Mouse (Mus musculus) fat pad, adult 2 months (tissue): ENCODE measurements around the gene Cd22.
"Not testable (repeated sequence)": the region's sequence is repeated elsewhere in the genome, so short reads cannot be mapped to it uniquely, and the experiment has no call there.

Source experiments
- DNase-seq: peaks from one replicate; pipeline ENCODE4 v3.0.0-alpha.2; 2011; ENCODE audit warnings: low read depth, low spot score; ENCODE audit errors: extremely low read depth

Gene Cd22

GRCm38 (mm10) chr7:30863386-30863785 is 16.8 kb downstream of the Cd22 start:
- DNase-seq = no peak

GRCm38 (mm10) chr7:30861464-30861863 is 18.7 kb downstream of the Cd22 start, which contains the start of gene Ffar1:
TSS of gene Ffar1 (minus strand) at chr7:30861564.
- no peak for DNase-seq

- DNase-seq = no peak
These were observed 20.3 kb downstream of the Cd22 start for GRCm38 (mm10) chr7:30859635-30860402.

DNA sequence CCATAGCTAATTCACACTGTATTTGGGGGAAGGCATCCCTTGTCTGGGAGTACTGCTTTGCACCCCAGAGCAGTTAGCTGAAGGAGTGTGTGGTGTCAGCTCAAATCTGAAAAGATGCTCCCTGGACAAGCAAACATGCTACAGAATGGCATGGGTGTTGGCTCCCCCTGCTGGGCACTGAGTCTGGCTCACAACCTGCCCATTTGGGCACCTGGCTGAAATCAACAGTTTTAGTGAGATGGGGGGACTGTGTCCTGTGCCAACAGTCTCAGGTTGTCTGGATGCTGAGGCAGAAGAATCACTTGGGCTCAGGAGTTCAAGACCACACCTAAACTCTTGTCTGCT is 20.9 kb downstream of the Cd22 start:
- no peak for DNase-seq

GRCm38 (mm10) chr7:30857746-30858145 is 22.4 kb downstream of the Cd22 start:
- DNase-seq = no peak

DNA sequence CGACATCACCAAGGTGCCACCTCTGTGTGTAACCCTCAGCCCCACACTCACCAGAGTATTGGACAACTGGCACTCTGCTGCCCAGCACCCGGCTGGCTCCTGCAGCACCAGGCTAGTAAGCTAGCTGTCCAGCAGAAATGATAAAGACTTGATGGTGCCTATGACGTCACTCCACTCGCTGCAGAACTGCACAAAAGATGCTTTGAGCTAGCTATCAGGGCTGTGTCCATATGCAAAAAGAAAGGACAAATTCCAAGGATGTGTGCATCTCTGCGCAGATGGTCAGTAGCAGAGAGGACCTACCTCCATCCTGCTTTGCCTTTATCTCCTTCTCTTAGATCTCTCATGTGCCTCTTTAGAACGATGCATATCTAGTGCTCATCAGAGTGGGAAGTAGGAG is 24.1 kb downstream of the Cd22 start, which contains the start of gene Ffar3:
Gene Ffar3, minus strand, starts transcription at position 101 of the 400 bp plus-strand sequence.
- DNase-seq = no peak

GRCm38 (mm10) chr7:30851421-30851820 is 28.7 kb downstream of the Cd22 start:
- DNase-seq = no peak

GRCm38 (mm10) chr7:30847934-30848333 is 32.2 kb downstream of the Cd22 start:
- DNase-seq = no peak

DNA sequence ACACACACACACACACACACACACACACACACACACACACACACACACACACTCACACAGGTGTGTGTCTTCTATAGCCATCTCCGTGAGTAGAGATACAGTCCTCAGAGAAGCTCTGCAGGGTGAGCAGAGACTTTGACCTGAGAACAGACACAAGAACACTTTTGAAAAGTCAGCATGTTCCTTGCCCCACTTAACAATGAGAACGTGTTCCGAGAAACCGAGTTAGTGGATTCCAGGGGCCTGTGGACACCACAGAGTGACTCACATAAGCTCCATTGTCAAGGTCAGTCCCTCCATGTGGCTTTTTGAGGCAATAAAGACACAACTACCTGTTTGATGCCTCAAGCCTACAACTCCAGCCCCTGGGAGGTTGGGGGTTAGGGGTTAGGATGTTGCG is 32.8 kb downstream of the Cd22 start:
- DNase-seq = no peak

GRCm38 (mm10) chr7:30846505-30847053 is 33.6 kb downstream of the Cd22 start:
- DNase-seq = no peak

DNA sequence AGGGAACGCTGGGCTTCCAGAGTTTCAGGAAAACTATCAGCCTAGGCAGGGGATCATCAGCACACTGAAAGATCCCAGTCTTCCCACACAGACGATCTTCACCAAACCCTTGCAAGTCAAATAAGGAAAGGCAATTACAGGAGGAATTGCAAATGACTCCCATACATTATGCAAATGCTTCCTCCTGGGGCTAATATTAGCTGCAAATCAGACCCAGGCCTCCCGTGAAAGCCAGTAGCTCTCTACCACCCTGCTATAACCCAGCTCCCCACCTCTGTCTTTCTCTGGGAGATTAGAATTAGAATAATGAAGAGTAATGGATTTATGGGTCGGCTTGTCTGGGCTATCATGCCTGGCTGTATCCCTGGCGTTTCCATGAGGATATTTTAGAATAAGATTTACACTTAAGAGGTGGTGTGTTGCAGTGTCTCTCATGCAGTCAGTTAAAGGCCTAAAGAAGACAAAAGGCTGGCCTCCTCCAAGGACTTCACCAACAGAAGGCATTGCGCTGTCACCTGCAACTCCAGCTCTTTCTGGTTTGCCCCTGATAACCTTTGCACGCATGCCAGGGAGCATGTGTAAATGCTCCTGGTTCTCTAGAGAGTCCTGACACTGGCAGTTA is 35.4 kb downstream of the Cd22 start:
- DNase-seq = no peak

GRCm38 (mm10) chr7:30842092-30842491 is 38.0 kb downstream of the Cd22 start:
- DNase-seq = no peak

- DNase-seq = no peak
These were observed 38.8 kb downstream of the Cd22 start for GRCm38 (mm10) chr7:30841379-30841778.

DNA sequence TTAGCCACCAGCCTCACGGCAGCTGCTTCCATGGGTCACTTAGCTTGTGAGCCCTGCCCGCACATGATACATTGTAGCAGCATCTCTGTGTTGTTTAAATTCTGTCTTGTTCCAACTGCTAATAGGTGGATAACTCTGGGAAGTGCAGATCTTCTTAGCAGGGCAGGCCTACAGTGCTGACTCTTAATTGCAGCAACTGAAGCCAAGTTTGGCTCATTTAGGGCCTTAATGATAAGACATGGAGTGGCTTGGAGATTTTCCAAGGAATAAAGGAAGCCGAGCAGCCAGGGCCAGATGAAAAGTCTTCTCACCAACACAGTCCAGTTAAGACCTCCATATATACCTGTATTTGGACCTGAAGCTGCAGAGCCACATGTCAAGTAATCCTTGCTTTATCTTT is 39.8 kb downstream of the Cd22 start:
- no peak for DNase-seq

GRCm38 (mm10) chr7:30837277-30837676 is 42.9 kb downstream of the Cd22 start:
- DNase-seq = no peak

- not testable (repeated sequence) for DNase-seq
These were observed 47.5 kb downstream of the Cd22 start for GRCm38 (mm10) chr7:30832684-30833083.

- no peak for DNase-seq
These were observed 47.9 kb downstream of the Cd22 start for GRCm38 (mm10) chr7:30832261-30832660.

DNA sequence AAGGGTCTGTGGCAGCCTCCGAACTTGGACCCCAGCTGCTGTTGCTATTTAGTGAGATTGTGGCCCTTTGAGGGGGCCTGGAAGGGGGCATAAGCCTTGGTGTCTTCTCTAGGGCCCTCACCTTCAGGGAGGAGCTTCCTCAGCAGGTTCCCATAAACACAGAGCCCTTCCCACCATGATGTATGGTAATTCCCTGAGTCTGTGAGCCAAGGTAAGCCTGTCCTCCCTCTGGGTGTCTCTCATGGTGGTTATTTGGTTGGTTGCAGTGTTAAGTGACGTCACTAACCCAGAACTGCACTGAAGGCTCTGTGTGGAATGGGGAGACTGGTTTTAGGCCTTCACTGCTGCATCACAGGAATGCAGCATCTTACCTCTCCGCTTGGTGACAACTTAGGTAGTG is 50.7 kb downstream of the Cd22 start:
- DNase-seq = no peak

DNA sequence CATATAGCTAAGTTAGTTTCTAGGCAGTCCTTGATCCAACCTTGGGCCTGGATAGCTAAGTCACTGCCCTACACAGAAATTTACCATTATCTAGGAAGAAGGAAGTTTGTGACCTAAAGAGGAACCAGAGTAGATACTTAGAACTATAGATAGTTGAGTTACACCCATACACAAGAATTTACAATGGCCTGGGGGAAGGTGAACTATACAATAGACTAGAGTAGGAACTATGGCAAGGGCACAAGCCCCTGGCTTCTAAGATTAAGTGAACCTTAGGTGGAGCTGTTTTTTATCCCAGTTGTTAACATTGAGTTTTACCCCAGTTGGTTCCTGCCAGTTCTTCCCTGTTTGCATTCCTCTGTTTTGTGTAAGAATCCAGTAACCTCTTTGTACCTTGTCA is 51.3 kb downstream of the Cd22 start:
- not testable (repeated sequence) for DNase-seq

DNA sequence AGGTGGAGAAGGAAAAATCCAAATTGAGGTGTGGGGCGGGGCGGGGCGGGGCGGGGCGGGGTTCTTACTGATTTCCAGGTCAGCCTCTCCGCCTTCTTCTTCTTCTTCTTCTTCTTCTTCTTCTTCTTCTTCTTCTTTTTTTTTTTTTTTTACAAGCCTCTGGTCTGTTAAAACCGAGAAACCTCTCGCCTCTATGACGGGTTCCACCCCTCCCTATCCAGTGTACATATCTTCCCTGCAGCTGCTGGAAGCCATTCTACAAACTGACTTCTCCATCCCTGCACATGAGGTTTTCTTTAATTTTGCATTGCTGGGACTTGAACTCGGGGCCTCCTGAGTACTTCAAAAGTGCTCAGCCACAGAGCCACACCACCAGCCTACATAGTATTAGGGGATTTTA is 53.5 kb downstream of the Cd22 start:
- DNase-seq = no peak

GRCm38 (mm10) chr7:30824306-30824705 is 55.8 kb downstream of the Cd22 start:
- DNase-seq = no peak

DNA sequence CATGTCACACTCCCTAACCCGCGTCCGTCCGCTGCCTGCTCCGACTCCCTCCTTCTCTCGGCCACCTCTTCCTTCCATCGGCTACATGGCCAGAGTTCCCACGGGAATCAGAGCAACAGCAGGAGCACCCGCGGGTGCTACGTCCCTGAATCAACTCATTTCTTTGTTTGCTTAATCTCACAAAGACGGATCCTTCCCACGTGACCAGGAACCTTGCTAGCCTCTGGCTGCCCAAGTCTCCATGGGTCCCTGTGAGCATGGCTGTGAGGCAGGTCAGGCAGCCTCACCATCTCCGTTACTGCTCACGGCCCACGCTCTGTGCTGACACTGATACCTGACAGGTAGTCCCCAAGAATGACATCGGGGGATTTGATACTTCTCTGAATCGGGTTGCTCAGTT is 56.5 kb downstream of the Cd22 start, which contains the start of gene Ffar2:
Gene Ffar2, minus strand, starts transcription at position 101 of the 400 bp plus-strand sequence.
- no peak for DNase-seq
